Mouse (Mus musculus) 416B (cell line): Measurements from ENCODE around the gene Tmem200a.

ENCODE experiments used
- DNase-seq: peaks from one replicate; pipeline ENCODE4 v3.0.0; 2011; ENCODE audit warnings: low read depth

Gene Tmem200a

DNA sequence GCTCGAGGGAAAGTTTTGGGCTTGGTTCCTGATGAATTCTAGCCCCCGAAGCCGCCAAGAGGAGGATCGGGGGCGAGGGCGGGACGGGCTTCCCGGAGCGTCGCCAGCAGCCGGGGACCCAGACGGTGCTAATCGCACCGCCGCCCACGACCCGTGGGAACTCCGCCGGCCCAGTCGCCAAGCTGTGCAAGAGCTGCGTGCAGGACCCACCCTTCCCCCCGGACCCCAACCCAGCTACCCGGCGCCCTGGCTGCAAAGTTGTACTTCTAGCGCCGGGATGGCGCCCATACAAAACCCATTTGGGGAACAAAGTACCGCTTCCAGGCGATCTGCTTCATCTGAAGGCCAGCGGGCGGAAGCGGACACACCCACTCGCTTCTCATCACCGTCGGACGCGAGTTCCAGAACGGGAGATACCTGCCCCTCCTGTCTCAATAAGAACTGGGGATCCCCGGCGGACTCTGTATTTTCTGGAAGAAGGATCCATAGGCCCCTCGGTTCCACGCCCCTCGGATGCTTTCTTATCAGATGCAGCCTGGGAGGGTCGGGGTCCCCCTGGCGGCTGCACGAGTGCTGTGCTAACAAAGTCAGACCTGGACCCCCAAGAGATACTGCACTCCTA is at the start of gene Tmem200a:
TSS of gene Tmem200a (minus strand) at position 532 of the 622 bp plus-strand sequence.
- no peak for DNase-seq

DNA sequence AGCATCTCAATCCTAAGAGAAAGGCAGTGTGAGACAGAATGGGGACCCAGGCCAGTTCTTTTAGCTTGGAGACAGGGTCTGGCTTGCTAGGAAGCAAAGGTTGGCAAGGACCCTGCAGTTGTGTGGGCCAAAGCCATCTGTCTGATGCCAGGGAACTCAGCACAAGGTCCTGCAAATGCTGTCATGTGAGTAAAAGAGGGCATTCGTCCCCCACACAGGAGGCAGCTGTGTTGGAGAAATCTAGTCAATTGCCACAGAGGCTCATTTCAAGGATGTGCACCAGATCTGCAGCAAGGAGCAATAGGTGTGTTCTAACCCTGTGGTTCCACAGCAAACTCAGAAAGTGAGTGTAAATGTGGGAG is 41.0 kb upstream of the Tmem200a start:
- no peak for DNase-seq

DNA sequence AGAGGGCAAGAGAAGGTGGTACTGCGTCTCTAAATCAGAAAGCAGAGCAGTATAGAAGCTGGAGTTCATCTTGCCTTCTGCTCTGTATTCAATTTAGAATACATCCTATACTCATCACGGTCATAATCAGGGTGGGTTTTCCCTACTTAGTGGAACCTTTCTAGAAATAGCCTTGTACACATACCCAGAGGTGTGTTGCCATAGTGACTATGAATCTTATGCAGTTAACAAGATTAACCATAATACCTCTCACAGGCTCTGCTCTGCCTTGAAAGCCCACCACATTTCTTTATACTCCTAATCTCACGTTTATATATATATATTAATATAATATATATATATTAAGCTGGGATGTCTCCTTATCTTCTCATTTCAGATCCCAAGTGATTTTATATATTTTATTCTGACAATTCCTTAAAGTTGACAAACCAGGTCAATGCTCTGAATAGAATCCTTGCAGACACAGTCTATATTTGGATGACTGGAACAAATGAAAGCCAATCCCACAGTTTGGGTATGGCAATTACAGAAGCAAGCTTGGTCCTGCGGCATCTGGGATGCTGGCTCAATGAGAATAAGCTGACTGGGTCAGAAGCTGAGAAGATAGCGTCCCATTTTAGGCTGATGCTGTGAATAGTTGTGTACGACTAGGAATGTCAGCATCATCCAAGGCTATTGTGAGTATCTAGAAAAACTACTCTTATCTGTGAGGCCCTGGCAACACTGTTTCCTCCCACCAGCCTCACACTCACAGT is 40.4 kb upstream of the Tmem200a start:
- no peak for DNase-seq

DNA sequence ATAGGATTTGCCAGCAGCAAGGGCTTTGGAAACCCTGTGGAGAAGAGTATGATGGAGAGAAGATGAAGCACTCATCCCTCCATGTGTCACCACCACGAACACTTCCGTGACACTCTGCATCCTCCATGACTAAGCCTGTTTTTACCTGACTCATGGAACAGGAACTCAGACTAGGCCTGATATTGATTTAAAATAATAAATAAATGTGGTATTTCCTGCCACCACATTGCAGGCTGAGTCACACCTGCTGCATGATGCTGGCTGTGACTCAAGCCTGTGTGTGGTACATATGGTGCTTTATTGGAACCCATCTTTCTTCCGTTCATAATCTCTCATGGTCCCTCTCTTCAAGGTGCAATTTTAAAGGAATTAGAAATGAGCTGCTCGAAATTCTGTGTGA is 35.6 kb upstream of the Tmem200a start:
- DNase-seq, result peak; percentile 49

DNA sequence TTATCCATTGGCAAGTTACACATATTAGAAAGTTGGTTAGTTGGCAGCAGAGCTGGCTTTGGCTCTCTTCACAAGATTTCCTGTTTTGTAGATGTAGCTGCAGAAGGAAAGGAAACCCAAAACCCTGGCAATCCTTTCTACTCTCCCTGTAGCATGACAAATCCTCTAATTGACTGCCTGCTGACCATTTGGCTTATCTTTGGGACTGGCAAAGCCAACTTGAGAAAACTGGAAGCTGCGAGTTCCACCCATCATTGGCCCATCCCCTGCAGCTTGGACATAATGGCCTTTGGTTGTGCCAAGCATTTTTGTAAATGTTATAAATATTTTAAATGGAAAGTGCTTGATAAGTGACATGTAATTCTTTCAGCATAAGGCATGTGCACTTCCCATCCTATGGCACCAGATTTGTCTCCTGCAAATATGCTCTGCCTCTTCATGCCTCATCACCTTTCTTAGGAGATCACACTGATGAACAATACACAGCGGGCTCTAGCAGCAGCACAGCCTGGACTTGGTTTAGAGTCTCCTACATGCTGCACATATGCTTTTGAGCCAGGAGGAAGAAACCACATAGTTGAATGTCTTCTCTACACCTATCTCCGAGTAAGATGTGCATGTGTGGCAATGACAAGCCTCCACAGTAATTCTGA is 24.6 kb upstream of the Tmem200a start:
- DNase-seq, result no peak

DNA sequence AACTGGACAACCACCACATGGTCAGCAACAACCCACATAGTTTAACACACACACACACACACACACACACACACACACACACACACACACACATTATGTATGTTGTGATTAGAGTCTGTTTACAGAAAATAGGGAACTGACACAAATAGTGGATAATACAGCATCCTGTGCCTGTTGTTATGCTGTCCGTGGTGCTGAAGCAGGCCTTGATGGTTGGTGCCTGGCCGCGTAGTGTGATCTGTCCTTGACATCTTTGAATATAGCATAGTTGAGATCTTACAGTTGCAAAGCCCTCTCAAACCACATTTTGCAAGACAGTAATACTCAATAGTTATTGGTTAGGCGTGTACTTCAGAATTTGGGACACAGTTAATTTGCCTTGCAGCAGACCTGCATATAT is 3.2 kb upstream of the Tmem200a start:
- peak; percentile 9 for DNase-seq

DNA sequence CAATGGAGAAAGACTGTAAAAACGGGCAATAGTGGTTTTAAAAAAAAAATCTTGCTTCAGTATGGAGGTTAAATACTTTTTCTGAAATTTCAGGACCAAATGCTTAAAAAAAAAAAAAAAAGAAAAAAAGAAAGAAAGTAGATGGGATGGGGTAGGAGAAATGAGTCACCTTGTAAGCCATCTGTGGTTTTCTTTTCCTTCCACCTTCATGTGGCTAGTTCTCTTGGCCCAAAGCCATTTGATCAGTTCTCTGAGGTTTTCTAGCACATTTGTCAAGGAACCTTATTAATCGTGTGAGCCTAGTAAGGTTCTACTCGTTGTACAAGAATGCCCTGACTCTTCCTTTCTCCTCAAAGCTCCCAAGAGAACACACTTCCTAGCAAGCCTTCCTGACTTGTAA is 826 bp upstream of the Tmem200a start:
- peak; percentile 4 for DNase-seq

DNA sequence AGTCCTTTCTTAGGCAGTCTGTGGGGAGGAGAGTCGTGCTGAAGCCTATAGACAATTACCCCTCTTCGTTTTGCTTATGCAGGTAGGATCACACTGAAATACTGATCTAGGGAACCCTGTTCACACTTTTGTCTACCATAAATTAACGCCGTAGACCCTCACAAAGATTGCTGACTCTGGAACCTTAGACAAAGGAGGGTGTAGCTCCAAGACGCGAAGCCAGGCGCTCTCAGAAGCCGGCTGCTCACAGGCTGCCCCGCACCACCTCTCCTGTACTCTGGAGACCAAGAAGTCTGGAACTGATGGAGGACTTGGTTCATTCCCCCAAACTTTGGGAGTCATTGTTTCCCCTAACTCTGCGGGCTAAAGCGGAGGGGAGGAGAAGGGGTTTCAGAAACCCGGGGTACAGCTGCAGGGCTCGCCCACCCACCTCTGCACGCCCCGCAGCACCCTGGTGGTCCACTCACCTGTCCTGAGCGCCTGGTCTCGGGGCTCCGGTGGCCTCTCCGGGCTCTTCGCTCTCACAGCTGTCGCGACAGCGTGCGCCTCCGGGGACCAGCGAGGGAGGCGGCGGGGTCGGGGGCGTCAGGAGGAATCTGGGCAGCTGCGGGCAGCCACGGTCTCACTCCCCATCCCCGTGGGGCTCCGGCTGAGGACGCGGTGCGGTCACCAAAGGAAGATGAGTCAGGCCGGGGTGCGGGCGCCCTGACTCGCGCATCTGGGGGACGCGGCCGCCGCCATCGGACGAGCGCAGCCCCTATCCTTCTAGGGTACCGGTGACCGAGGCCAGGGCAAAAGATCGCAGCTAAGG is 976 bp downstream of the Tmem200a start, which contains the start of gene Gm9767:
TSS of gene Gm9767 (plus strand) at position 585 of the 811 bp plus-strand sequence.
- DNase-seq, result no peak

DNA sequence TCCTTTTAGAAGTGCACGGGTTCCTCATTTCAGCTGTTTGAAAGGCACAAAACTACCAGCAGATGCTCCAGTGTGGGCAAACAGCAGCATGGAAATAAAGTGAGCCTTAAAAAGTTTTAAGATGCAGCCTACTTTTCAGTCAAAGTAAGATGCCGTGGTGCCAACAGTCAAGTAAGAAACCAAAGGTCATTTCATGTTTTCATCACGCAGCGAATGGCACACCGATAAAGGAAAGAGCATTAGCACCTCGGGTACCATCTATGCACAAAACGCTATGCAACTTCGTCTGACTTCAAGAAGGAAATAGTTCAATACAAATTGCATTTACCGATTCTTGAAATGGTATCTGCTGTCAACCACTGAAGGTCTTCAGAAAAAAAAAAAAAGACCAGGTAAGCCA is 1.9 kb downstream of the Tmem200a start:
- no peak for DNase-seq

DNA sequence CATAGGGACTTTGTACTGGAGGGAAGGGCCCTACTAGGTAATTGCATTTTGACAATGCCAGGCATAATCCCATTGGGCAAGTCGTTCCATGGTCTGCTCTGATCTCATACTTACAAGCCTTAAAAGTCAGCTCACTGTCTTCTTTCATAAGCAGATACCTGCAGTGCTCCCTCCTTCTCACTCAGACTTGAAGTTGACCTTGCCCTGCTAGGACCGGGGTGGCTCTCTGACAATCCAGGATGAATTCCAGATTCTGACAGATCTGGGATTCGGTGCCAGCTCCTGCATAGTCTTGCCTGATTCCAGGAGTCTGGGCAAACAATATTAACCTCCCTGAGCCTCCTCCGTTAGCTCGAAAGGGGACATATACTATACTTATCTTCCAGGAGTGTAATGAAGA is 6.9 kb downstream of the Tmem200a start:
- DNase-seq, result no peak

DNA sequence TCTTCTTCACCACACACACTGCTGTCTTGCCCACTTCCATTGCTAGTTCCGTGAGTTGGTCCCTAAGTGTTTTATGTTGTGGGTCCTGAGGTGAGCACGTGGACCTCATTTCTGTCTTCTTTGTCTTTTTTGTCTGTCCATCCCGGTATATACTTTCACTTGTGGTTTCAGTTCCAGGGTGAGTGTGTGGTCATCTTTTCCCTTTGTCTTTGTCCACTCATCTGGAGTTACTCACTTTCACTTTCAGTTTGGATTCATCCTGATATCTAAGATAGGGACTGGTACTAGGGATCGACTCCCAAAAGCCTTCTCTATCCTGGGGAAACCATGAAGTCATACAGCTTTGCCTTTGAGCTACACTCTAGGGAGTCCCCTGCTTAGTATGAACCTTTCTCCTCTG is 15.8 kb downstream of the Tmem200a start:
- peak; percentile 51 for DNase-seq

DNA sequence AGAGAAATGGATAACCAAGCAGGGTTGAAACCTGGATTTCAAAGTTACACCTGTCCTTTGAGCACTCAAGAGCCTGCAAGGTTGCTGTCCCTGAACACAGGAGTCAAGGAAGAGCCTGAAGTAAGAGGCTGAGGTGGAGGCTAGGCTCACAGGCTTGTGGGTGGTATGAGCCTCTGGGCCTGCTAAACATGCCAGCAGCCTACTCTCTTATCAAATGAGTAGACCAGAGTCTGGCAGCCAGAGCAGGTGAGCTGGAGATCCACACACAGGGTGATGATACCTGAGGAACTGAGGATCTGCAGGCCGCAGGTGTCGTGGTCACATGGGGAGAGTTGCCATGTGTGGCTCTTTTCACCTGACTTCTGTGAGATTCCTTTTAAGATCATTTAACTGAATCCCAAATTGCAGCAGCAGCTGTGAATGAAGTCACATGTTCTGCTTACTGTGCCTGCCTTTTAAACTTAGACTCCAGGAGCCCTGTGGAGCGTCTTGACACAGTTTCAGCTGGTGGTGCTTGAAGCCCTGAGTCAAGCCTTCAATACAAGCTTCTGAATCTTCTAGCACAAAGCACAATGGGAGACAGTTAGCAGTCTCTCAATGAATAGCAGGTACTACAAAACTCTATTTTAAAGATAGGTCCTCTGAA is 19.1 kb downstream of the Tmem200a start:
- no peak for DNase-seq

DNA sequence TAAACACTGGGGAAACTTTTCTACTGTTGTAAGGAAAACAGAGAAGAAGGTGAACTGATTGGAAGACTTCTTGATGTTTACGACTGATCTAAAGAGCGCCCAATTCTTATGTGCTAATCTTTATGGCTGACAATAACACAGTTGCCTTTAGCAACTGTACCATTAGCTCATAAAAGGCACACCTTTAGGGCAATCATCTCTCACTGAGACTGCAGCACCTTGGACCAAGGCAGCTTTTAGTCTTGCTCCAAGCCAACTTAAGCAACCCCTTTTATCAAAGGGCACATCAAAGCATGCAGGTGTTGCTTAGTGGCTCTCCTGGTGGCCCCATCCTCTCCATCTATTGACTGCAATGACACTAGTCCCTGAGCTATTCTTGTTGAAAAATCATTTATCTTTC is 27.7 kb downstream of the Tmem200a start:
- DNase-seq, result no peak

DNA sequence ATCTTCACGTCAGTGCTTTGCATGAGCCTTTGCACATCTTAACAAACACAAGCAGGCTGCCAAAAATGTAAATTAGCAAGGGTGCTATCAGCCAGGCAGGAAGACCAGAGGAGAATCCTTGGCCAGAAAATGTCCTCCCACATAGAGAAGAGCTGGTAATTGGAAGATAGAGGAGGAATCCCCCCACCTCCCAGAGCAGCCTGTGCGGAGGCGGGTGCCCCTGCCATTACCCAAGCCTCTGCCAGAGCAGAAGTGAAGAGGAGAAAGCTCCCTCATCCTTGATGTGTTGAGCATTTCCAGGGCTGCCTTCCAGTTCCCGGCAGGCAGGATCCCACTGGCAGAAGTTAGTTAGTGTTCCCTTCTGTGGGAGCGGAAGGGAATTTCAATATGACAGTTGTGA is 43.9 kb downstream of the Tmem200a start:
- no peak for DNase-seq

DNA sequence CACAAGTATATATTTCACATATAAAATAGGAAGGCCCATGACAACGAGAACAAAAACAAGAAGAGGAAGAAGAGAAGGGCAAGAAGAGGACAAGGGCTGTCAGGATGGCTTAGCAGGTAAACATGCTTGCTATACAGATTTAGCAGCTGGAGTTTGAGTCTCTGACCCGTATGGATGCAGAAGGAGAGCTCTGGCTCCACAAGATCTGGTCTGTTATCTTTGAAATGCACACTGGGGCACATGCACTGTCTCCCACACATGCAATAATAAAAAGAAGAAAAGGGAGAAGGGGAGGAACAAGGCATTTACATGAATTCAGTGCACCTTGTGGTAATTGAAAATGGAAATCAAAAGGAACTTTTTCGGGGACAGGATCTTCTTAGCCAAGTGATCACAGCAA is 60.1 kb downstream of the Tmem200a start:
- no peak for DNase-seq

DNA sequence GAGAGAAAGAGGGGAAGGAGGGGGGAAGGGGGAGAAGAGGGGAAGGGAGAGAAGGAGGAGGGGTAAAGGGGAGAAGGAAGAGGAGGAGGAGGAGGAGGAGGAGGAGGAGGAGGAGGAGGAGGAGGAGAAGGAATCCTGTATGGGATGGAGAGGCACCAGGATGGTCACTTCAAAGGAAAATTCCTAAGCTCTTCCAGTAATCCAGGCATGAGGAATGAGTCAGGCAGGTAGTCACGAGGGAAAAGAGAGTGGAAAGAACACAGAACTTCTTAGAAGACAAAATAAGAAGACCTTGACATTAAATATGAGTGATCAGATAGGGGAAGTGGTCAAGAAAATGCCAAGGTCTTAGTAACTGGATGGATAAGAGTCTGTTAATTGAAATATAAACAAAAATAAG is 64.6 kb downstream of the Tmem200a start:
- no peak for DNase-seq

DNA sequence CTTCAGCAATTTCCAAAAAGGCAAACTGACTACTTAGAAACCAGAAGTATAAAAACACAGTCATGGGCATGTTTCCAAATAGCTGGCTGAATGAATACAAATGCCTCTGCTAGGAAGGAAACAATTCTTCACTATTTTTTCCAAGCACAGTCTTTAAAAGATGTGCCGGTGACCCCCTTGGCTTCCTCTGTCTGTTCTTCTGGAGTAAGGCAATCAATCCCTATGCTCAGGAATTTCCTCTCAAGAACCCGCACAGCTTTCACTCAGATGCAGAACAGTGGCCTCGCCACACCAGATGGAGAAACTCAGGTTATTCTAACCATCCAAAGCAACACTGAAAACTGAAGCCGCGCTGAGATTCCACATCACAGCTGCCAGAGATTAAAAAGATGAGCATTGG is 69.9 kb downstream of the Tmem200a start:
- DNase-seq, result no peak

DNA sequence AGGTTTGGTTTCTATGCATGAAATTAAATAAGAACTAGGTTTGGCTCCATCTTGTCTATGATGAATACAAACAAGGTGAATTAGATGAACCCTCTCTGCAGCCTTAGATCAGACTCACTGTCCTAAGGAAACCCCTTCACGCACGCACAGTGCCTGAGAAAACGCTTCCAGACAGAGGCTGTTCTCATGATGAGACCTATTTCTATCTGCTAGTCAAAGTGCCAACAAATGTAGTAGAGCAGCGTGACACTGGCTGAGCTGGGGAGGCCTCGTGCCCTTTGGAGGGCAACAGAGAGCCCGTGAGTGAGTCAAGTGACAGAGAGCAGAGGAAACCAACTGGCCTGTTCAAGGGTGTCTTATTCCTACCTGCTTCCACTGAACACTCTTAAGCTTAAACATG is 73.4 kb downstream of the Tmem200a start:
- no peak for DNase-seq

DNA sequence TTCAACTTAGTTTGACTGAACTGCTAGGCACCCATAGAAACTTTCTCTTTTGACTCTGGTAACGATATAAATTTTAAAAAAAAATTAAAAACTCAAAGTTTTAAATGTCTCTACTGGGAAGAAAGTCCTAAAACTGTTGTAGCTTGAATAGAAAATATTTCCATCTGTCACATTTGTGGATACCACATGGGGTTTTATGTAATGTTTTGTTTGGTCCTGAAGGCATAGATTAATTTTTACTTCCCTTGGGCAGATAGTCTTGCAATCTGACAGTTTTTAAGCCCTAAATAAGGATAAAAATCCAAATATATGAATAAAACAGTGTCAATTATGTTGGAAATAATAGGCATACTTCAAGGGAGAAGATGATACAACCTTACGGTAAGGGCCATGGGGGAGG is 78.0 kb downstream of the Tmem200a start:
- no peak for DNase-seq

DNA sequence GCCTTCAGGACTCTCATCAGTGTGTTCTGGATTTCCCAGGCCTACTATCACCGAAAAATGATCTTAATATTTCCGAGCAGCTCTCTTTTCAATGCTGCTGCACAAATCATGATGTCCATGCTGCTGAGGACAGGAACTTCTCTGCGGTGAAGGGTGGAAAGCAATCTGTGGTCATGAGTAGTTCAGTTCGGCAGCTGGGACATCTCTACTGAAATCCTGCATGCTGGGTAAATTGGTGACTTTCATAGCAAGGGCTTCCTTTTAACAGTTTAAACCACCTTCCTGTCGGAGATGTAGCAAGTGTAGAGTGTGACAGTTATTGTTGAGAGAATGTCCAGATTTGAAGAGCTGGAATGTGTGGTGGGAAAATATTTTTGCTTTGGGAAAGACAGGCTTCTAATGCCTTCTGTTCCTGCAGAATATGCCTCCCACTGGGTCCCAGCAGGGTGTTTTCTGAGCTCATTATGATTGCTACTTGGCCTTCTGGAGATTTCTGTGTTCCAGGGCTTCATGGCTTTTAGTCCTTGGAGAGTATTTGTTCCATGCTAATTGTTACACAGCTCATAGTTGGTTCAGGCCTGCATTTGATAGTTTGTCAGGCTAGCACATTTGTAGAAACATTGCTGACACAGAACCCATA is 79.4 kb downstream of the Tmem200a start:
- DNase-seq, result no peak

DNA sequence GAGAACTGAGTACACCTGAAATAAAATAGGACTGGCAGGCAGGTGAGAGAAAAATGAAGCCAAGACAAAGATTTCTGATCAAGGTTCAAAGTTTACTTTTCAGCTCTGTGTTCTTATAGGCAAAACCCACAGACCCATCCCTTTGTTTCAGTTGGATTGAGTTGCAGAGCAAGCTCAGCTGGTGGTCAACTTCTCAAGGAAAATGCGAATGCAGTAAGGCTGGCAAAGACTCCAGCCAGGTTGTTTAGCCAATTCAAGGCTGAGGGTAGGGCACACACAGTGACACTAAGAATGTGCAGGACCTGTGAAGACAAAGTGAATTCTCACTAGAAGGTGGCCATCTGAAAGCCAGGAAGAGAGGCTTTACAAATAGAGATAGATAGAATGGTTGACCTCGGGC is 94.8 kb downstream of the Tmem200a start:
- no peak for DNase-seq

DNA sequence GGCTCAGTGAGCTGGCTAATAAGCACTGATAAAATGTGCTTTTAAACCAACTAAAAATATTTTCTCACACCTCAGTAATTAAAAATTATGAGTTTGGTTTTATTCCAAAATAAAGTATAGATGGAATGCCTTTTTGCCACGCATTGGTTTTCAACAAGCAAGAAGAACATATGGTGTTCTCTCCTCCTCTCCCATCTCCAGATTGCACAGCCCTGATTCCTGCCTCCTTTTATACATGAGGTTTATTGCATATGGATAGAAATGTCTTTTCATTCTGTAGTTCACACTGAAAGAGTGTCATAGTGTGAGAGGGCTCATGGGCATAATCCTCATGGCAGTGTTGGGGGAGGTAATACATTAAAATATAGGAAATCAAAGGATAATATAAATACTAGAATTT is 96.2 kb downstream of the Tmem200a start:
- DNase-seq, result no peak
